Mouse (Mus musculus) myocyte (in vitro differentiated cells): ENCODE results near the gene Ncln.

ENCODE experiments used
- CEBPB ChIP-seq: IDR thresholded peaks from 2 replicates; pipeline ENCODE4 v1.6.1; 2011; ENCODE audit warnings: mild to moderate bottlenecking, moderate library complexity; ENCODE audit not compliant: poor library complexity, insufficient read depth, severe bottlenecking
- E2F4 ChIP-seq: IDR thresholded peaks from one replicate; pipeline ENCODE4 v1.6.1; 2011; ENCODE audit warnings: mild to moderate bottlenecking, control low read depth, moderate library complexity; ENCODE audit not compliant: insufficient read depth
- MAX ChIP-seq: IDR thresholded peaks from one replicate; pipeline ENCODE4 v1.6.1; 2011; ENCODE audit warnings: low read depth, mild to moderate bottlenecking, control low read depth
- MYOD1 ChIP-seq, 3 experiments: IDR thresholded peaks; one replicate each; pipeline ENCODE4 v1.6.1; 2011; ENCODE audit warnings: control low read depth in 2 of 3, low read depth in 2 of 3, mild to moderate bottlenecking in 2 of 3, moderate library complexity in 1 of 3; ENCODE audit not compliant: insufficient read length in 2 of 3, control insufficient read depth in 1 of 3
- MYOG ChIP-seq, 3 experiments: IDR thresholded peaks; one replicate each; pipeline ENCODE4 v1.6.1; 2011; ENCODE audit warnings: control low read depth in 2 of 3, low read depth in 2 of 3, mild to moderate bottlenecking in 2 of 3; ENCODE audit not compliant: insufficient read length in 2 of 3, control insufficient read depth in 1 of 3, insufficient read depth in 1 of 3
- POLR2A ChIP-seq: IDR thresholded peaks from one replicate; pipeline ENCODE4 v1.6.1; 2011; ENCODE audit warnings: low read depth, mild to moderate bottlenecking, control low read depth, moderate library complexity; ENCODE audit not compliant: insufficient read length
- POLR2AphosphoS2 ChIP-seq: IDR thresholded peaks from one replicate; pipeline ENCODE4 v1.6.1; 2011; ENCODE audit warnings: low read depth, control low read depth; ENCODE audit not compliant: insufficient read length
- REST ChIP-seq: IDR thresholded peaks from one replicate; pipeline ENCODE4 v1.6.1; 2011; ENCODE audit warnings: mild to moderate bottlenecking, control low read depth, moderate library complexity; ENCODE audit not compliant: insufficient read depth, insufficient read length
- TCF12 ChIP-seq: IDR thresholded peaks from one replicate; pipeline ENCODE4 v1.6.1; 2011; ENCODE audit warnings: mild to moderate bottlenecking, control low read depth; ENCODE audit not compliant: poor library complexity, insufficient read depth, severe bottlenecking
- USF1 ChIP-seq: IDR thresholded peaks from one replicate; pipeline ENCODE4 v1.6.1; 2011; ENCODE audit warnings: low read depth, mild to moderate bottlenecking, control low read depth, moderate library complexity

DNA sequence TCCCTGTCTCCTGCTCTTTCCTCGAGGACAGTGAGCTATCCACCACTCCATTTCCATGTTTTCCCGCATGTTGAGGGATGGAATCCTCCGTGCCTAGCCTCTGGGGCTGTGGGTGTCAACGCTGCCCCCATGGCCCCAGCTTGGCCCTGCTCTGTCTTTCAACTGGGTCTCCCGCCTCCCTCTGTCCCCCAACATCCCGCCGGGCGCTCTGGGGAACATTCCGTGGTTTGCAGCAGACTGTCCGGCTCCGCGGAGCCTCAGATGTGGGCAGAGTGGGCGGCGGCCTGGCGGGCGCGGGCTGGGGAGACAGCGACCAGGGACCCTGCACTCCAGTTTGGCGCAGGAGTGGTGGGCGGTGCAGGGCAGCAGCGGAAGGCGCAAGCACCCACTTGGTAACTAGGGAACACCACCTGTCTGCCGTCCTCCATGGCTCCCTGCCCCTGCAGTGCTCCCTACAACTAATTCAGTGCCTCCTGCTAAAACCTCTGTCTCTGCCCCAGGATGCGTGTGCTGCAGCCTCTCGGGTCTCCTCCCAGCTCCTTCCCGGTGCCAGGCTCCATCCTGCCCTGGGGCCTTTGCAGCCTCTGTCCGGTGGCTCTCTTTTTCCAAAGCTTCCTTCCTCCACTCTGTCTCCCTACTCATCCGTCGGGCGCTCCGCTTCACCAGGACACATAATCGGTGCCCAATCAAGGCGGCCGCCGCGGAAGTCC lies 43.8 kb downstream of the Ncln start:
- no peak for TF ChIP-seq POLR2A
- no peak for TF ChIP-seq POLR2AphosphoS2
- no peak for TF ChIP-seq E2F4
- peak in 1 of 3 experiments; percentile 19 for TF ChIP-seq MYOG (IDR thresholded peaks at IDR 0.05; ENCODE audit: control insufficient read depth in 1 of 3, insufficient read depth in 1 of 3, insufficient read length in 2 of 3, low read depth in 2 of 3)
- TF ChIP-seq MYOD1 (IDR thresholded peaks at IDR 0.05; ENCODE audit: control insufficient read depth in 1 of 3, insufficient read length in 2 of 3, low read depth in 2 of 3) = peak in 2 of 3 experiments; percentile 49 to 79
- TF ChIP-seq USF1 = no peak
- TF ChIP-seq TCF12 = no peak
- no peak for TF ChIP-seq CEBPB
- no peak for TF ChIP-seq REST
- no peak for TF ChIP-seq MAX
